Mouse (Mus musculus) heart, embryonic 14.5 days (tissue): ENCODE data around the gene Prkag2. TPM values are rescaled to one million over a fixed set of nuclear protein-coding genes. Genes with fewer than 3 reads are reported as not detected.
"Not testable (repeated sequence)": the region's sequence is repeated elsewhere in the genome, so short reads cannot be mapped to it uniquely, and the experiment has no call there.

Source experiments
- ATAC-seq: fragments of 200-750 bp; cut with Nextera tagmentation; 2 replicates; pipeline ENCODE4 v1.8.0; 2017; ENCODE audit warnings: low read depth, moderate TSS enrichment; ENCODE audit not compliant: insufficient number of reproducible peaks, insufficient read depth, low FRiP score
- H3K27ac ChIP-seq, 2 experiments: fragments of 200-500 bp in 1 of 2; fragments of 300-500 bp in 1 of 2; sonication (generic) in 1 of 2; replicated peaks in 1 of 2; 2 replicates each; pipeline ENCODE4 v1.5.1; 2012 to 2014; ENCODE audit warnings: low read depth in 2 of 2, low read length in 2 of 2, control low read depth in 1 of 2, mild to moderate bottlenecking in 1 of 2, mixed read lengths in 1 of 2; ENCODE audit not compliant: control insufficient read depth in 1 of 2, insufficient read depth in 1 of 2
- H3K27me3 ChIP-seq: fragments of 300-500 bp; sonication (generic); 2 replicates; pipeline ENCODE4 v1.6.1; 2014; ENCODE audit warnings: mild to moderate bottlenecking, low read length, control low read depth; ENCODE audit not compliant: control insufficient read depth, insufficient read depth
- H3K36me3 ChIP-seq: fragments of 300-500 bp; sonication (generic); 2 replicates; pipeline ENCODE4 v1.6.1; 2014; ENCODE audit warnings: mild to moderate bottlenecking, control low read depth, low read length, mixed read lengths; ENCODE audit not compliant: control insufficient read depth, insufficient read depth
- H3K4me1 ChIP-seq, 2 experiments: fragments of 200-500 bp in 1 of 2; fragments of 300-500 bp in 1 of 2; sonication (generic) in 1 of 2; 2 replicates each; pipeline ENCODE4 v1.6.1; 2012 to 2014; ENCODE audit warnings: low read length in 2 of 2, control low read depth in 1 of 2, mixed read lengths in 1 of 2; ENCODE audit not compliant: control insufficient read depth in 2 of 2, insufficient read depth in 2 of 2
- H3K4me2 ChIP-seq: fragments of 300-500 bp; sonication (generic); 2 replicates; pipeline ENCODE4 v1.6.1; 2014; ENCODE audit warnings: mild to moderate bottlenecking, low read length
- H3K4me3 ChIP-seq, 2 experiments: fragments of 200-500 bp in 1 of 2; fragments of 300-500 bp in 1 of 2; sonication (generic) in 1 of 2; 2 replicates each; pipeline ENCODE4 v1.5.1; 2012 to 2014; ENCODE audit warnings: low read length in 2 of 2, mild to moderate bottlenecking in 2 of 2, control low read depth in 1 of 2, low read depth in 1 of 2, moderate library complexity in 1 of 2; ENCODE audit not compliant: control insufficient read depth in 1 of 2, insufficient read depth in 1 of 2
- H3K9ac ChIP-seq: fragments of 300-500 bp; sonication (generic); 2 replicates; pipeline ENCODE4 v1.6.1; 2014; ENCODE audit warnings: mild to moderate bottlenecking, low read length
- H3K9me3 ChIP-seq: fragments of 300-500 bp; sonication (generic); 2 replicates; pipeline ENCODE4 v1.6.1; 2016; ENCODE audit warnings: low read length, control low read depth; ENCODE audit not compliant: control insufficient read depth
- WGBS: fragments of 180-500 bp; shearing (Covaris S2); extraction: QIAGEN DNeasy Blood & Tissue Kit; methylation state at CpG from one replicate; pipeline ENCODE4 v1.1.7; 2014; 5-methylcytosine and 5-hydroxymethylcytosine counted together
- polyA plus RNA-seq: library from polyadenylated mRNA; unstranded; fragments of >200 nt; fragmentation: Nextera tagmentation; extraction: Ambion mirVana; gene quantifications from 2 replicates; pipeline ENCODE4 v1.2.1, GENCODE M21; 2014

Prkag2 gene
- polyA plus RNA-seq, 1 experiment from 2014 or later = 120 TPM

- peak overlapping the region in 1 of 2 experiments; percentile 55; a peak in 1 of 4 replicates for H3K27ac ChIP-seq
- no peak for ATAC-seq
- no peaks in the 10 kb centered on the region for H3K36me3 ChIP-seq
- H3K9ac ChIP-seq = no peak overlapping the region
- no peak overlapping the region for H3K4me3 ChIP-seq
- H3K9me3 ChIP-seq = no peaks in the 10 kb centered on the region
- WGBS = 67% methylated on average over 6 of the region's 6 CpGs
- H3K27me3 ChIP-seq = no peaks in the 10 kb centered on the region
- peaks cover 19 to 64% of the 10 kb centered on the region in 2 experiments for H3K4me1 ChIP-seq
- H3K4me2 ChIP-seq = no peak overlapping the region
These were observed 276.5 kb downstream of the Prkag2 start for GRCm38 (mm10) chr5:24823864-24824405.

- Histone ChIP-seq H3K36me3 (peaks cover 1% of the 10 kb centered on the region), H3K4me1 (peaks cover 16 to 58% of the 10 kb centered on the region in 2 experiments), H3K9me3 (no peaks in the 10 kb centered on the region), H3K4me3 (no peak overlapping the region), H3K27me3 (no peaks in the 10 kb centered on the region), H3K9ac (no peak overlapping the region), H3K4me2 (no peak overlapping the region), H3K27ac (no peak overlapping the region)
- no peak for ATAC-seq
- WGBS = 69% methylated on average over 3 of the region's 3 CpGs
These were observed 277.7 kb downstream of the Prkag2 start for GRCm38 (mm10) chr5:24822781-24823180.

DNA sequence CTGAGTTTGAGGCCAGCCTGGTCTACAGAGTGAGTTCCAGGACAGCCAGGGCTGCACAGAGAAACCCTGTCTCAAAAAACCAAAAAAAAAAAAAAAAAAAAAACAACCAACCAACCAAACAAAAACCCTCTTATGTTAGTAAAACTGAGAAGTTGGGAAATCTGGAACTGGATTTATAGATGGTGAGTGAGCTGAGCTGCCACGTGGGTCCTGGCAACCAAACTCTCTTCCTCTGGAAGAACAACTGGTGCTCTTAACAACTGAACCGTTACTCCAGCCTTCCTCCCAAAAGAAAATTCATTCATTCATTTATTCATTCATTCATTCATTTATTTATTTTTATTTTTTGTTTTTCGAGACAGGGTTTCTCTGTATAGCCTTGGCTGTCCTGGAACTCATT lies 278.2 kb downstream of the Prkag2 start:
- H3K27ac ChIP-seq, H3K36me3 ChIP-seq, H3K4me3 ChIP-seq, H3K9ac ChIP-seq, ATAC-seq, H3K27me3 ChIP-seq, H3K4me2 ChIP-seq, H3K9me3 ChIP-seq: not testable (repeated sequence)
- H3K4me1 ChIP-seq = peaks cover 14 to 53% of the 10 kb centered on the region in 2 experiments
- WGBS = 93% methylated on average over 3 of the region's 3 CpGs

- H3K27ac ChIP-seq = peak overlapping the region in 1 of 2 experiments; percentile 30; a peak in 2 of 4 replicates
- 40% methylated on average over 3 of the region's 3 CpGs for WGBS
- H3K27me3 ChIP-seq = no peaks in the 10 kb centered on the region
- H3K36me3 ChIP-seq = peaks cover 15% of the 10 kb centered on the region
- no peaks in the 10 kb centered on the region for H3K9me3 ChIP-seq
- no peak overlapping the region for H3K4me3 ChIP-seq
- no peak overlapping the region for H3K4me2 ChIP-seq
- no peak overlapping the region for H3K9ac ChIP-seq
- peaks cover 10 to 44% of the 10 kb centered on the region in 2 experiments for H3K4me1 ChIP-seq
- ATAC-seq = no peak
These were observed 279.0 kb downstream of the Prkag2 start for GRCm38 (mm10) chr5:24821403-24821841.

GRCm38 (mm10) chr5:24820627-24821026 lies 279.8 kb downstream of the Prkag2 start:
- 60% methylated on average over 5 of the region's 5 CpGs for WGBS
- H3K9ac ChIP-seq = no peak overlapping the region
- no peak overlapping the region for H3K4me3 ChIP-seq
- no peaks in the 10 kb centered on the region for H3K9me3 ChIP-seq
- ATAC-seq = no peak
- peaks cover 7 to 36% of the 10 kb centered on the region in 2 experiments for H3K4me1 ChIP-seq
- no peak overlapping the region for H3K4me2 ChIP-seq
- peaks cover 23% of the 10 kb centered on the region for H3K36me3 ChIP-seq
- H3K27ac ChIP-seq = no peak overlapping the region
- no peaks in the 10 kb centered on the region for H3K27me3 ChIP-seq

- H3K27me3 ChIP-seq = no peaks in the 10 kb centered on the region
- H3K27ac ChIP-seq = no peak overlapping the region
- H3K4me1 ChIP-seq = peaks cover 4 to 12% of the 10 kb centered on the region in 2 experiments
- no peak overlapping the region for H3K4me3 ChIP-seq
- H3K4me2 ChIP-seq = no peak overlapping the region
- H3K9me3 ChIP-seq = no peaks in the 10 kb centered on the region
- peaks cover 57% of the 10 kb centered on the region for H3K36me3 ChIP-seq
- WGBS = 67% methylated on average over 4 of the region's 4 CpGs
- no peak for ATAC-seq
- no peak overlapping the region for H3K9ac ChIP-seq
These were observed 283.3 kb downstream of the Prkag2 start for GRCm38 (mm10) chr5:24817191-24817590.

DNA sequence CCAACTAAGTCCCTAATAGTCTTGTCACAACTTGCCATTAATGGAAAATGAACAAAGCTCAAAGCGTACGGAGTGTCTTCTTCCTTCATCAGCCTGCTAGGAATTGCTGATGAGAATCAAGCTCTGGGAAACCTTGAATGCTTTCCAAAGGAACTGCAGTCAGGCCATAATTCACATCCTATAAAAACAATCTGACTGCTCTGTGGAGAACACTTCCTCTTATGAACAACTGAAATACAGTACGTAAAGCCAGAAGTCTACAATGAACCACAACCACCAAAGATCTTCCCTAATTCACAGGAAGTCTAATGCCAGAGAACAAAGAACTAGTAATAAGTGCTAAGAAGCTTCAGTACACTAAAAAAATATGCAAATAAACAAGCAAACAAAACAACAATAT lies 286.5 kb downstream of the Prkag2 start:
- no peak for ATAC-seq
- H3K9ac ChIP-seq = no peak overlapping the region
- no peak overlapping the region for H3K4me2 ChIP-seq
- H3K27ac ChIP-seq = no peak overlapping the region; a peak in 1 of 4 replicates
- no peaks in the 10 kb centered on the region for H3K27me3 ChIP-seq
- H3K36me3 ChIP-seq = peaks cover 90% of the 10 kb centered on the region
- no peak overlapping the region for H3K4me3 ChIP-seq
- WGBS = 76% methylated on average over 3 of the region's 3 CpGs
- no peaks in the 10 kb centered on the region for H3K4me1 ChIP-seq
- H3K9me3 ChIP-seq = no peaks in the 10 kb centered on the region

DNA sequence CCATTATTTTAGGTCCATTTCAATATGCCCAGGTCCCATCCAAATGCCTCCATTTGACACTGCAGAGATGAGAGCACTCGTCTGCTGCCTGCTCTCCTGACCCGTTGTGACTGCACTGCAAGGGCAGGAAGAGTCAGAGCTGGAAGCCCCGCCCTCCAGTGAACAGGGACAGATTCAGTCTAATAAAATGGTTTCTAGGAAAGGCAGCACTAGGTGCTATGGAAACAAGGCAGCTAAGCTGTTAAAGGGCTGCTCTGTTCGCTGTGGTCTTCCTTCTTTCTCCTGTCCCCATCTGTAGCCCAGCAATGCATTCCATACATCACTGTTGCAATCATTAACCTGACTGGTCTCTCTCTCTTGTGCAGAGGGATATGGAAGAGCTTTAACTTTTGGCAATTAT lies 287.4 kb downstream of the Prkag2 start:
- no peaks in the 10 kb centered on the region for H3K27me3 ChIP-seq
- peaks cover 98% of the 10 kb centered on the region for H3K36me3 ChIP-seq
- H3K9me3 ChIP-seq = no peaks in the 10 kb centered on the region
- ATAC-seq = no peak
- 60% methylated on average over 4 of the region's 4 CpGs for WGBS
- H3K9ac ChIP-seq = no peak overlapping the region
- H3K4me2 ChIP-seq = no peak overlapping the region
- H3K4me3 ChIP-seq = no peak overlapping the region
- no peaks in the 10 kb centered on the region for H3K4me1 ChIP-seq
- H3K27ac ChIP-seq = no peak overlapping the region
